Mouse (Mus musculus): ENCODE data around the gene Pcsk4.

Gene Pcsk4

GRCm38 (mm10) chr10:80323261-80324119, 5.8 kb downstream of the Pcsk4 start:
- DNase-seq (ENCODE audit: low spot score in 2 of 2), result peak; percentile 73 to 86

- no peak for DNase-seq (ENCODE audit: low spot score in 2 of 2)
These were observed 6.5 kb downstream of the Pcsk4 start for GRCm38 (mm10) chr10:80322811-80323211.

- no peak for DNase-seq (ENCODE audit: low spot score in 2 of 2)
These were observed 7.4 kb downstream of the Pcsk4 start for GRCm38 (mm10) chr10:80321670-80322581.

GRCm38 (mm10) chr10:80321014-80321669, 8.2 kb downstream of the Pcsk4 start:
- no peak for DNase-seq (ENCODE audit: low spot score in 2 of 2)

GRCm38 (mm10) chr10:80320340-80320760, 8.9 kb downstream of the Pcsk4 start, which contains the start of gene 2310011J03Rik:
Gene 2310011J03Rik (minus strand): TSS chr10:80320537.
- DNase-seq (ENCODE audit: low spot score in 2 of 2), result peak; percentile 83 to 90

- no peak for DNase-seq (ENCODE audit: low spot score in 2 of 2)
These were observed 12.3 kb downstream of the Pcsk4 start for GRCm38 (mm10) chr10:80317011-80317410.

- no peak for DNase-seq (ENCODE audit: low spot score in 2 of 2)
These were observed 12.9 kb downstream of the Pcsk4 start for GRCm38 (mm10) chr10:80316359-80316781.

- no peak for DNase-seq (ENCODE audit: low spot score in 2 of 2)
These were observed 14.0 kb downstream of the Pcsk4 start for GRCm38 (mm10) chr10:80315315-80315714.

- DNase-seq (ENCODE audit: low spot score in 2 of 2), result no peak
These were observed 14.8 kb downstream of the Pcsk4 start for GRCm38 (mm10) chr10:80314494-80315001.

GRCm38 (mm10) chr10:80313627-80314201, 15.6 kb downstream of the Pcsk4 start:
- no peak for DNase-seq (ENCODE audit: low spot score in 2 of 2)

- DNase-seq (ENCODE audit: low spot score in 2 of 2), result no peak
These were observed 16.5 kb downstream of the Pcsk4 start for GRCm38 (mm10) chr10:80312586-80313504.

- DNase-seq (ENCODE audit: low spot score in 2 of 2), result no peak
These were observed 17.7 kb downstream of the Pcsk4 start for GRCm38 (mm10) chr10:80311560-80311959.

GRCm38 (mm10) chr10:80304862-80305261, 24.4 kb downstream of the Pcsk4 start:
- no peak for DNase-seq (ENCODE audit: low spot score in 2 of 2)

GRCm38 (mm10) chr10:80304458-80304857, 24.8 kb downstream of the Pcsk4 start:
- no peak for DNase-seq (ENCODE audit: low spot score in 2 of 2)

GRCm38 (mm10) chr10:80302471-80302881, 26.8 kb downstream of the Pcsk4 start:
- DNase-seq (ENCODE audit: low spot score in 2 of 2), result peak in 1 of 2 experiments; percentile 57

- DNase-seq (ENCODE audit: low spot score in 2 of 2), result no peak
These were observed 27.3 kb downstream of the Pcsk4 start for GRCm38 (mm10) chr10:80302082-80302355.

- DNase-seq (ENCODE audit: low spot score in 2 of 2), result no peak
These were observed 27.8 kb downstream of the Pcsk4 start for GRCm38 (mm10) chr10:80301256-80302081.

- DNase-seq (ENCODE audit: low spot score in 2 of 2), result no peak
These were observed 28.6 kb downstream of the Pcsk4 start for GRCm38 (mm10) chr10:80300672-80301181.

GRCm38 (mm10) chr10:80299824-80300223, 29.5 kb downstream of the Pcsk4 start:
- DNase-seq (ENCODE audit: low spot score in 2 of 2), result no peak
